8 mouse cellular contexts compared by ENCODE assay signal in the genomic region with DNA sequence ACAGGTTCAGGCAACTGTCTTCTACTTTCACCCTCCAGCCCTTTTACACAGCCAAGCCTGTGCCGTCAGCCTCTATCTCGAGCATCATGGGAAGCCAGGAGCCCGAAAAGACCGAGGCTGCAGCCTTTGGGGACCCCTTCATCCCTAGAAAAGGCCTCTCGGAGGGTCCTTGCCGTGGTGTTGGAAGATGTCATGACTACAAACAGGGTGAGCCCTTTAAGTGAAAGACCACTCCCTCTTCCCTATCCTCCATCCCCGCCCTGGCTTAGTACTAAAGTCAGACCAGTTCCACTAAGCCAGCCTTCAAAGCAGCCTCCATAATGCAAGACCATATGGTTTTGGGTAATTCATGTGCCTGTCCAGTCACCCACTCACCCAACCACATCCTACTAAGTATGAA. TPM values are rescaled to one million over a fixed set of nuclear protein-coding genes. Genes with fewer than 3 reads are reported as not detected.
DNase-seq lines count a peak whose midpoint lies in the region; ATAC-seq and TF ChIP-seq lines count a peak whose summit lies in the region.

No protein-coding gene starts in this region.

- no peaks in the 10 kb centered on the region for H3K9me3 ChIP-seq in hindbrain, embryonic 11.5 days (ENCODE audit: control insufficient read depth, low read length)
- no peaks in the 10 kb centered on the region for H3K9me3 ChIP-seq in midbrain, embryonic 14.5 days (ENCODE audit: control insufficient read depth, low read length)

- no peak for TF ChIP-seq CTCF in layer of hippocampus, adult 2 months (conservative IDR thresholded peaks at IDR 0.05)
- TF ChIP-seq CTCF in bone marrow macrophage, adult 2 months (IDR thresholded peaks at IDR 0.05; ENCODE audit: low read depth, low read length) = no peak

- H3K27ac ChIP-seq in layer of hippocampus, adult 2 months = peak overlapping the region; percentile 99
- H3K27ac ChIP-seq in bone marrow macrophage, adult 2 months (ENCODE audit: insufficient read depth, low read depth, low read length) = peak overlapping the region; percentile 94
- H3K27ac ChIP-seq in hindbrain, embryonic 11.5 days (ENCODE audit: low read depth, low read length) = peak overlapping the region; percentile 94
- H3K27ac ChIP-seq in midbrain, embryonic 14.5 days (replicated peaks; ENCODE audit: low read depth, low read length) = peak overlapping the region; percentile 91

- 0 out of 2 replicates have a peak, but pooled peaks have one; percentile 1 for ATAC-seq in hindbrain, embryonic 11.5 days (ENCODE audit: low FRiP score)
- ATAC-seq in midbrain, embryonic 14.5 days (ENCODE audit: low FRiP score, low TSS enrichment) = no peak
- ATAC-seq in erythroid progenitor cell, adult 5-6 weeks (replicated peaks; ENCODE audit: low FRiP score, poor library complexity, severe bottlenecking) = no peak

- WGBS in hindbrain, embryonic 11.5 days = under 1% methylated on average over 7 of the region's 7 CpGs
- WGBS in midbrain, embryonic 14.5 days = 1% methylated on average over 7 of the region's 7 CpGs

- no peak for TF ChIP-seq POLR2A in bone marrow macrophage, adult 2 months (IDR thresholded peaks at IDR 0.05; ENCODE audit: borderline replicate concordance, low read depth, low read length)

- H3K9ac ChIP-seq in hindbrain, embryonic 11.5 days (ENCODE audit: low read depth, low read length) = peak overlapping the region; percentile 95
- H3K9ac ChIP-seq in midbrain, embryonic 14.5 days (replicated peaks; ENCODE audit: low read length) = peak overlapping the region; percentile 88

- H3K4me3 ChIP-seq in layer of hippocampus, adult 2 months = peak overlapping the region; percentile 87
- H3K4me3 ChIP-seq in bone marrow macrophage, adult 2 months (ENCODE audit: insufficient read depth, low read length) = peak overlapping the region; percentile 73
- H3K4me3 ChIP-seq in hindbrain, embryonic 11.5 days (ENCODE audit: low read depth, low read length) = peak overlapping the region; percentile 90
- H3K4me3 ChIP-seq in midbrain, embryonic 14.5 days (replicated peaks; ENCODE audit: low read depth, low read length) = peak overlapping the region; percentile 67

- H3K36me3 ChIP-seq in hindbrain, embryonic 11.5 days (ENCODE audit: control insufficient read depth, insufficient read depth, low read length) = peaks cover 24% of the 10 kb centered on the region
- peaks cover 45% of the 10 kb centered on the region for H3K36me3 ChIP-seq in midbrain, embryonic 14.5 days (ENCODE audit: control insufficient read depth, insufficient read depth, low read length)

- no peaks in the 10 kb centered on the region for H3K27me3 ChIP-seq in hindbrain, embryonic 11.5 days (ENCODE audit: control insufficient read depth, insufficient read depth, low read length)
- H3K27me3 ChIP-seq in midbrain, embryonic 14.5 days (ENCODE audit: control insufficient read depth, insufficient read depth, low read length) = no peaks in the 10 kb centered on the region

- DNase-seq in layer of hippocampus, adult 2 months (ENCODE audit: low spot score in 2 of 2) = no peak
- no peak for DNase-seq in layer of hippocampus, adult 11-12 months (ENCODE audit: low spot score)
- no peak for DNase-seq in hindbrain, embryonic 11.5 days (ENCODE audit: low spot score)
- peak; percentile 38 for DNase-seq in midbrain, embryonic 14.5 days
- no peak for DNase-seq in spleen, postnatal 10 days (ENCODE audit: low spot score in 2 of 2)
- DNase-seq in adrenal gland, adult (ENCODE audit: inconsistent age in 2 of 2, low spot score in 1 of 2) = no peak

- peaks cover 8% of the 10 kb centered on the region for H3K4me1 ChIP-seq in bone marrow macrophage, adult 2 months (ENCODE audit: control insufficient read depth, insufficient read depth, low read length)
- H3K4me1 ChIP-seq in hindbrain, embryonic 11.5 days (replicated peaks; ENCODE audit: control insufficient read depth, insufficient read depth, low read length) = no peaks in the 10 kb centered on the region; the same call in 1 of the 2 replicates
- peaks cover 19% of the 10 kb centered on the region for H3K4me1 ChIP-seq in midbrain, embryonic 14.5 days (ENCODE audit: control insufficient read depth, insufficient read depth, low read length)

- H3K4me2 ChIP-seq in hindbrain, embryonic 11.5 days (replicated peaks; ENCODE audit: low read depth, low read length) = peak overlapping the region; percentile 91
- peak overlapping the region; percentile 83 for H3K4me2 ChIP-seq in midbrain, embryonic 14.5 days (ENCODE audit: low read length)

RNA-seq across cellular contexts. Expression of a gene that starts 6.9 kb away (rescaled TPM):
- total RNA-seq in layer of hippocampus, adult 2 months (2021) = 10 to 100 TPM; 60.3 to 72.5 TPM
- polyA plus RNA-seq in bone marrow macrophage, adult 2 months (2012; ENCODE audit: insufficient read depth, insufficient read length, missing spikeins) = 134 and 147 TPM in 2 replicates
- 10.5 and 15.1 TPM in 2 replicates for polyA plus RNA-seq in hindbrain, embryonic 11.5 days (2014; fragmentation: Nextera tagmentation; extraction: Ambion mirVana)
- polyA plus RNA-seq in midbrain, embryonic 14.5 days (2014; fragmentation: Nextera tagmentation; extraction: Ambion mirVana) = 14.9 and 17.8 TPM in 2 replicates
- total RNA-seq in erythroid progenitor cell, adult 5-6 weeks (2015; ENCODE audit: low replicate concordance) = 103 and 125 TPM in 2 replicates
- 28.1 and 32.7 TPM in 2 replicates for total RNA-seq in erythroid progenitor cell, adult 5-6 weeks (2017; ENCODE audit: low replicate concordance)

RNA-seq across cellular contexts. Expression of a gene that starts 12.6 kb away (rescaled TPM):
- 10 to 100 TPM; 29.2 to 35.3 TPM for total RNA-seq in layer of hippocampus, adult 2 months (2021)
- polyA plus RNA-seq in bone marrow macrophage, adult 2 months (2012; ENCODE audit: insufficient read depth, insufficient read length, missing spikeins) = 67.4 and 69.0 TPM in 2 replicates
- 61.4 and 72.1 TPM in 2 replicates for polyA plus RNA-seq in hindbrain, embryonic 11.5 days (2014; fragmentation: Nextera tagmentation; extraction: Ambion mirVana)
- polyA plus RNA-seq in midbrain, embryonic 14.5 days (2014; fragmentation: Nextera tagmentation; extraction: Ambion mirVana) = 41.8 and 44.3 TPM in 2 replicates
- total RNA-seq in erythroid progenitor cell, adult 5-6 weeks (2015; ENCODE audit: low replicate concordance) = 147 and 172 TPM in 2 replicates
- total RNA-seq in erythroid progenitor cell, adult 5-6 weeks (2017; ENCODE audit: low replicate concordance) = 31.9 and 84.3 TPM in 2 replicates

RNA-seq across cellular contexts. Expression of a gene that starts 23.1 kb away (rescaled TPM):
- 1 to 10 TPM; 5.0 to 7.6 TPM for total RNA-seq in layer of hippocampus, adult 2 months (2021)
- polyA plus RNA-seq in bone marrow macrophage, adult 2 months (2012; ENCODE audit: insufficient read depth, insufficient read length, missing spikeins) = 1.4 and 1.7 TPM in 2 replicates
- polyA plus RNA-seq in hindbrain, embryonic 11.5 days (2014; fragmentation: Nextera tagmentation; extraction: Ambion mirVana) = 12.8 and 13.5 TPM in 2 replicates
- 16.1 and 16.6 TPM in 2 replicates for polyA plus RNA-seq in midbrain, embryonic 14.5 days (2014; fragmentation: Nextera tagmentation; extraction: Ambion mirVana)
- total RNA-seq in erythroid progenitor cell, adult 5-6 weeks (2015; ENCODE audit: low replicate concordance) = 3.2 and 3.8 TPM in 2 replicates
- total RNA-seq in erythroid progenitor cell, adult 5-6 weeks (2017; ENCODE audit: low replicate concordance) = 3.1 and 6.1 TPM in 2 replicates

RNA-seq across cellular contexts. Expression of a gene that starts 39.7 kb away (rescaled TPM):
- 100 to 1,000 TPM; 118 to 127 TPM for total RNA-seq in layer of hippocampus, adult 2 months (2021)
- 56.4 and 58.1 TPM in 2 replicates for polyA plus RNA-seq in bone marrow macrophage, adult 2 months (2012; ENCODE audit: insufficient read depth, insufficient read length, missing spikeins)
- 58.1 and 81.5 TPM in 2 replicates for polyA plus RNA-seq in hindbrain, embryonic 11.5 days (2014; fragmentation: Nextera tagmentation; extraction: Ambion mirVana)
- 46.1 and 64.3 TPM in 2 replicates for polyA plus RNA-seq in midbrain, embryonic 14.5 days (2014; fragmentation: Nextera tagmentation; extraction: Ambion mirVana)
- 80.4 and 99.3 TPM in 2 replicates for total RNA-seq in erythroid progenitor cell, adult 5-6 weeks (2015; ENCODE audit: low replicate concordance)
- 77.0 and 90.5 TPM in 2 replicates for total RNA-seq in erythroid progenitor cell, adult 5-6 weeks (2017; ENCODE audit: low replicate concordance)

RNA-seq across cellular contexts. Expression of a gene that starts 47.3 kb away (rescaled TPM):
- 10 to 100 TPM in 1 of 2 experiments, 1 to 10 TPM in 1; 9.0 to 12.0 TPM for total RNA-seq in layer of hippocampus, adult 2 months (2021)
- polyA plus RNA-seq in bone marrow macrophage, adult 2 months (2012; ENCODE audit: insufficient read depth, insufficient read length, missing spikeins) = 4.7 and 6.2 TPM in 2 replicates
- polyA plus RNA-seq in hindbrain, embryonic 11.5 days (2014; fragmentation: Nextera tagmentation; extraction: Ambion mirVana) = 20.0 and 26.0 TPM in 2 replicates
- 18.8 and 20.8 TPM in 2 replicates for polyA plus RNA-seq in midbrain, embryonic 14.5 days (2014; fragmentation: Nextera tagmentation; extraction: Ambion mirVana)
- total RNA-seq in erythroid progenitor cell, adult 5-6 weeks (2015; ENCODE audit: low replicate concordance) = 58.7 and 63.1 TPM in 2 replicates
- total RNA-seq in erythroid progenitor cell, adult 5-6 weeks (2017; ENCODE audit: low replicate concordance) = 25.4 and 45.8 TPM in 2 replicates
